Comparison of ENCODE assay signal across 32 mouse cellular contexts in the genomic region with DNA sequence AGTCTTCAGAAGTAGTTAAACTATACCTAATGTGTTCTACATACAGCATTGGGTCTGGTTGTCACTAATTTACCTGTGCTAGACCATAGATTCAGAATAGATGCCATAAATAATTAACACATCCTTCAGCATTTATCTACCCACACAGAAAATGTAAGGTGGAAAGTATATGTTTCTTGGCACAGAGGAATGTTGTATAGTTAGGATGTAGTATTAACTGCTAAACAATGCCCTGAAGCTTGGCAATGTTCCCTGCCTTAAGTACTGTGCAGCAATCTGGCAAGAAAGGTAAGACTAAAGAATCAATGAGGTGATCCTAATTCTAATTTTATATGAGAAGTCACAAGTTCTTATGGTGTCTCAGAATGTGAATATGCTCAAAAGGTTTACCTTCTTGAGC.
"Had no signal": no experiment of that assay in that cellular context is flagged by ENCODE, and none has a peak within 500 bp of the region (broad histone marks: within the 10 kb centered on the region; RNA-seq: fewer than 3 reads in every experiment).

No protein-coding gene starts in this region.

- H3K27me3 ChIP-seq: limb, embryonic 12.5 days; limb, embryonic 13.5 days; limb, embryonic 15.5 days; liver, embryonic 12.5 days; liver, embryonic 13.5 days; liver, embryonic 15.5 days; lung, embryonic 15.5 days; megakaryocyte, embryonic 14.5 days; midbrain, embryonic 12.5 days; midbrain, embryonic 13.5 days; midbrain, embryonic 15.5 days; neural tube, embryonic 12.5 days had no signal

- DNase-seq: left cerebral cortex, postnatal 4 days; liver; liver, embryonic 13.5 days; liver, postnatal 0 days; lung, adult 18-20 months; lung, adult 2 months; lung, embryonic 14.5 days; lung, postnatal 10 days; lung, postnatal 14 days; lung, postnatal 36 days; lung, postnatal 4 days; midbrain, embryonic 14.5 days had no signal

- H3K9me3 ChIP-seq: limb, embryonic 10.5 days; limb, embryonic 12.5 days; limb, embryonic 13.5 days; limb, embryonic 15.5 days; liver, embryonic 12.5 days; liver, embryonic 13.5 days; liver, embryonic 15.5 days; lung, embryonic 15.5 days; megakaryocyte, embryonic 14.5 days; midbrain, embryonic 10.5 days; midbrain, embryonic 12.5 days; midbrain, embryonic 13.5 days; midbrain, embryonic 15.5 days; neural tube, embryonic 12.5 days had no signal

- H3K4me1 ChIP-seq: limb, embryonic 10.5 days; limb, embryonic 12.5 days; limb, embryonic 13.5 days; limb, embryonic 15.5 days; liver, embryonic 12.5 days; liver, embryonic 13.5 days; liver, embryonic 15.5 days; lung, embryonic 15.5 days; megakaryocyte, embryonic 14.5 days; midbrain, embryonic 10.5 days; midbrain, embryonic 12.5 days; midbrain, embryonic 13.5 days; midbrain, embryonic 15.5 days; neural tube, embryonic 12.5 days had no signal

- H3K27ac ChIP-seq: limb, embryonic 10.5 days; limb, embryonic 12.5 days; limb, embryonic 13.5 days; limb, embryonic 15.5 days; liver, embryonic 12.5 days; liver, embryonic 13.5 days; liver, embryonic 14.5 days; liver, embryonic 15.5 days; lung, embryonic 15.5 days; macrophage; midbrain, embryonic 10.5 days; midbrain, embryonic 12.5 days; midbrain, embryonic 13.5 days; midbrain, embryonic 15.5 days; neural tube, embryonic 12.5 days had no signal

- H3K9ac ChIP-seq: limb, embryonic 12.5 days; limb, embryonic 13.5 days; limb, embryonic 15.5 days; liver, embryonic 12.5 days; liver, embryonic 13.5 days; liver, embryonic 14.5 days; liver, embryonic 15.5 days; liver, postnatal 0 days; lung, embryonic 14.5 days; lung, embryonic 15.5 days; midbrain, embryonic 12.5 days; midbrain, embryonic 13.5 days; midbrain, embryonic 15.5 days; neural tube, embryonic 12.5 days had no signal

- ATAC-seq: liver, embryonic 12.5 days; liver, postnatal 0 days; lung, postnatal 0 days; midbrain, embryonic 13.5 days; midbrain, embryonic 15.5 days; midbrain, embryonic 16.5 days had no signal

- H3K4me2 ChIP-seq: limb, embryonic 12.5 days; limb, embryonic 13.5 days; limb, embryonic 15.5 days; liver, embryonic 11.5 days; liver, embryonic 12.5 days; liver, embryonic 13.5 days; liver, embryonic 15.5 days; lung, embryonic 14.5 days; lung, embryonic 15.5 days; midbrain, embryonic 11.5 days; midbrain, embryonic 12.5 days; midbrain, embryonic 13.5 days; midbrain, embryonic 15.5 days; neural tube, embryonic 12.5 days had no signal

- H3K4me3 ChIP-seq: limb, embryonic 10.5 days; limb, embryonic 12.5 days; limb, embryonic 13.5 days; limb, embryonic 15.5 days; liver, embryonic 12.5 days; liver, embryonic 13.5 days; liver, embryonic 15.5 days; lung, embryonic 15.5 days; megakaryocyte, embryonic 14.5 days; midbrain, embryonic 10.5 days; midbrain, embryonic 12.5 days; midbrain, embryonic 13.5 days; midbrain, embryonic 15.5 days; myocyte; neural tube, embryonic 12.5 days had no signal

- H3K36me3 ChIP-seq: limb, embryonic 10.5 days; limb, embryonic 12.5 days; limb, embryonic 13.5 days; limb, embryonic 15.5 days; liver, embryonic 12.5 days; liver, embryonic 13.5 days; liver, embryonic 15.5 days; lung, embryonic 15.5 days; midbrain, embryonic 10.5 days; midbrain, embryonic 12.5 days; midbrain, embryonic 13.5 days; midbrain, embryonic 15.5 days; neural tube, embryonic 12.5 days had no signal
